Mouse (Mus musculus): Measurements from ENCODE around the gene Dcbld1. TPM values are rescaled to one million over a fixed set of nuclear protein-coding genes. Genes with fewer than 3 reads are reported as not detected.

The Dcbld1 gene
- polyA plus RNA-seq, 1 experiment: 1.2 TPM

DNA sequence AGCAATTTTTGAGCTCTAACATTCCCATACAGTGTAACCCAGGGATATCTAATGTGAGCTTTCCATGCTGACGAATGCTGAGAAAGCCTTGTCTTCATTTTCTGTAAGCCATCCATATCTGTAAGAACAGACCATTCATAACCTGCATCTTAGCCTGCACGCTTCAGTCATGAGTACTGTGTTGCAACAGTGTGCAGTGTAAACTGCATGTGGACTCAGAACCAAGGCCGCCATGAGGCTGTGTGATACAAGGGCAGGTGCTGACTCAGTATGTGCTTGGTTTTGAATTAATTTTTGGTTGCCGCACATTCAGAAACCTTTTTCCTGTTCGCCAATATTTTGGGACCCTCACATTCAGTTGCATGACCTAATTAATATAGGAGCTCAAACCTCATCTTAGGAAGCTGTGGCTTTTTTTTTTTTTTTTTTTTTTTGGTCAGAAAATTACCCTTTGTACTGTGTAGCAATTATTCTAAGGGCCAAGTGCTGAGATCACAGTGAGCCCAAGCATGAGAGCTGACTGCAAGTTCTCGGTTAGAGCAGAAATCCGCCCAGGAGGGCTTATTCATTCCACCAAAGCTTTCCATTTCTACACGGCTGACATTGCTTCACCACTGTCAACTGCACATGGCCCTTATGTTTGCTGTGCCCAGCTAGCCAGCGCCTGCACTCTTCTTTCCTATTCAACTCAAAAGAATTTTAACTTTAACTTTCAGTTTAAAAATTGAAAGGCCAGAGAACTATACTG lies 127.6 kb downstream of the Dcbld1 start:
- WGBS: 95% methylated on average over 9 of the region's 9 CpGs
- no peak for TF ChIP-seq POLR2A (IDR thresholded peaks at IDR 0.05; ENCODE audit: control insufficient read depth, extremely low read depth, insufficient read depth, low read length, poor library complexity)
- no peak for DNase-seq
- Histone ChIP-seq H3K36me3 (ENCODE audit: control insufficient read depth, insufficient read depth, low read length) (no peaks in the 10 kb centered on the region), H3K4me1 (replicated peaks; ENCODE audit: control insufficient read depth, insufficient read depth, low read length) (no peaks in the 10 kb centered on the region), H3K27ac (ENCODE audit: control insufficient read depth, insufficient read depth, low read length) (no peak overlapping the region), H3K27me3 (ENCODE audit: control insufficient read depth, insufficient read depth, low read length) (no peaks in the 10 kb centered on the region), H3K4me3 (ENCODE audit: control insufficient read depth, insufficient read depth, low read length) (no peak overlapping the region)

DNA sequence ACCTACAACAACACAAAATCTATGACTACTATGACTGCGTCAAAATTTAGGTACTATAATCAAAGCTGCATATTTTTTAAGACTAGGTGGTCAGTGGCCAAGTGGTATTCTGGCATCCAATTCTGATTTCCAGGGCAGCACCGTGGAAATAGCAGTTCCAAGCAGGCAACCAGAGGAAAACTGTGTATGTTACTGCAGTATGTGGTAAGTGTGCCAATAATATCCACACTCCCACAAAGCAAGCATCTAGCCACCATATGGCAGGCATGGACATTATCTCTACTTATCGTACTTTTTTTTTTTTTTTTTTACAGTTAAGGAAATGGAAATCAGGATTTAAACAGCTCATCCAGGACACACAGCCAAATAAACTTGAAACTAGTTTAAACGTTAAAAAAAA lies 135.0 kb downstream of the Dcbld1 start:
- 98% methylated on average over 4 of the region's 4 CpGs for WGBS
- H3K27me3 ChIP-seq (ENCODE audit: control insufficient read depth, insufficient read depth, low read length): no peaks in the 10 kb centered on the region
- H3K4me3 ChIP-seq (ENCODE audit: control insufficient read depth, insufficient read depth, low read length): no peak overlapping the region
- H3K36me3 ChIP-seq (ENCODE audit: control insufficient read depth, insufficient read depth, low read length): no peaks in the 10 kb centered on the region
- H3K4me1 ChIP-seq (replicated peaks; ENCODE audit: control insufficient read depth, insufficient read depth, low read length): no peaks in the 10 kb centered on the region
- TF ChIP-seq POLR2A (IDR thresholded peaks at IDR 0.05; ENCODE audit: control insufficient read depth, extremely low read depth, insufficient read depth, low read length, poor library complexity) (no peak), CTCF (IDR thresholded peaks at IDR 0.05; ENCODE audit: borderline replicate concordance, control insufficient read depth, extremely low read depth, insufficient read depth, low read length, poor library complexity) (no peak)
- no peak for DNase-seq
- no peak overlapping the region for H3K27ac ChIP-seq (ENCODE audit: control insufficient read depth, insufficient read depth, low read length)

Other genes with a start within 250 kb of the Dcbld1 start
- gene Vgll2, start 211.1 kb upstream of the Dcbld1 start, polyA plus RNA-seq (2012; rRNA removed): 0.66 and 1.2 TPM in 2 replicates
- gene Ros1, start 38.4 kb upstream of the Dcbld1 start, polyA plus RNA-seq (2012; rRNA removed): not detected in 2 replicates
- not detected in 2 replicates for gene Gm26741, start 125.1 kb downstream of the Dcbld1 start, polyA plus RNA-seq (2012; rRNA removed)
- gene Gopc, start 148.5 kb downstream of the Dcbld1 start, polyA plus RNA-seq (2012; rRNA removed): 4.7 and 5.3 TPM in 2 replicates
- gene Nepn, start 155.4 kb downstream of the Dcbld1 start, polyA plus RNA-seq (2012; rRNA removed): 0.18 and 0.20 TPM in 2 replicates
- 11.5 and 17.0 TPM in 2 replicates for gene Nus1, start 183.9 kb downstream of the Dcbld1 start, polyA plus RNA-seq (2012; rRNA removed)